Mouse (Mus musculus): ENCODE data around the gene Tmtc1.

DNA sequence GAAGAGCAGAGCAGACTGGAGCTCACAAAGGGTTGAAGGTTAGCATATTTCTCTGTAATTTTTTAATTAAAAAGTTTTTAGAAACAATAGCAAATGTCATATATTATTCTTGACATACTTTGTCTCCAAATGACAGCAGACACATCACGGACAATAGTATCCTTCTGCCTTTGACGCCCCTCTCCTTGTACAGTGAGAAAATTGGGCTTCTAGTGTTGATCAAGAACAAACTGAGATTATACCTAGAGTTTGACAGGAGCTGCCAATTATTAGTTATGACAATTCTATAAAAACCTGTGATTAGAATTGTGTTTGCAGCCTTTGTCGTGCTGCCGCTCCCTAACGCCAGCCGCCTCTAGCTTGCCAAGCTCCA, 183.5 kb downstream of the Tmtc1 start:
- TF ChIP-seq POLR2A (IDR thresholded peaks at IDR 0.05; ENCODE audit: low read depth, low read length) (no peak), CTCF (IDR thresholded peaks at IDR 0.05; ENCODE audit: borderline replicate concordance, insufficient read depth, low read length) (no peak)

All from embryonic fibroblast, embryonic 13.5 days (primary cell).